Mouse (Mus musculus) small intestine, adult 2 months (tissue): ENCODE results near the gene Ogfod1.
A peak's percentile ranks its signal among the peaks of the same experiment; 100 is the strongest.

Experiments used
- CTCF ChIP-seq: fragments of 200-500 bp; IDR thresholded peaks from 2 replicates; pipeline ENCODE4 v1.5.1; 2012; ENCODE audit warnings: low read depth, mild to moderate bottlenecking, control low read depth, inconsistent platforms, low read length, moderate library complexity, mixed read lengths; ENCODE audit not compliant: insufficient replicate concordance, insufficient read length; ENCODE audit errors: extremely low read depth
- POLR2A ChIP-seq: fragments of 200-500 bp; IDR thresholded peaks from 2 replicates; pipeline ENCODE4 v1.6.1; 2012; ENCODE audit warnings: low read depth, mild to moderate bottlenecking, control low read depth, inconsistent platforms, low read length, moderate library complexity

GRCm38 (mm10) chr8:94098081-94098974 is 61.3 kb downstream of the Ogfod1 start, which contains the start of gene Bbs2:
- TF ChIP-seq POLR2A (peak; percentile 70; the same call in 1 of the 2 replicates), CTCF (peak; percentile 28; the same call in 1 of the 2 replicates)
